Mouse (Mus musculus) layer of hippocampus, adult 9-10 months (tissue): ENCODE results near the gene Zfp341.

Experiments used
- DNase-seq: peaks from one replicate; pipeline ENCODE4 v3.0.0; 2022; ENCODE audit warnings: low spot score

Zfp341 gene

GRCm38 (mm10) chr2:154586405-154586804, 26.7 kb upstream of the Zfp341 start:
- no peak for DNase-seq

- no peak for DNase-seq
These were observed 24.0 kb upstream of the Zfp341 start for GRCm38 (mm10) chr2:154589051-154589450.

GRCm38 (mm10) chr2:154591239-154591638, 21.9 kb upstream of the Zfp341 start:
- DNase-seq, result no peak

- no peak for DNase-seq
These were observed 20.1 kb upstream of the Zfp341 start for GRCm38 (mm10) chr2:154593025-154593424.

- DNase-seq, result no peak
These were observed 17.3 kb upstream of the Zfp341 start for GRCm38 (mm10) chr2:154595775-154596174.

GRCm38 (mm10) chr2:154597399-154597798, 15.7 kb upstream of the Zfp341 start:
- DNase-seq, result no peak

GRCm38 (mm10) chr2:154600586-154600985, 12.5 kb upstream of the Zfp341 start:
- no peak for DNase-seq

GRCm38 (mm10) chr2:154601324-154601723, 11.8 kb upstream of the Zfp341 start:
- DNase-seq, result no peak

GRCm38 (mm10) chr2:154603007-154603637, 10.0 kb upstream of the Zfp341 start:
- DNase-seq, result no peak

- DNase-seq, result peak; percentile 100
These were observed 9.4 kb upstream of the Zfp341 start, which contains the start of gene Pxmp4 for GRCm38 (mm10) chr2:154603638-154604153. Pxmp4 (minus strand) TSS chr2:154603708.

- no peak for DNase-seq
These were observed 8.9 kb upstream of the Zfp341 start for GRCm38 (mm10) chr2:154604156-154604555.

GRCm38 (mm10) chr2:154606965-154607364, 6.1 kb upstream of the Zfp341 start:
- DNase-seq, result no peak

- DNase-seq, result no peak
These were observed 3.9 kb upstream of the Zfp341 start for GRCm38 (mm10) chr2:154609050-154609767.

- no peak for DNase-seq
These were observed 1.9 kb downstream of the Zfp341 start for GRCm38 (mm10) chr2:154614841-154615576.

- DNase-seq, result no peak
These were observed 2.6 kb downstream of the Zfp341 start for GRCm38 (mm10) chr2:154615674-154616073.

GRCm38 (mm10) chr2:154617061-154617460, 4.0 kb downstream of the Zfp341 start:
- no peak for DNase-seq

GRCm38 (mm10) chr2:154621684-154622083, 8.6 kb downstream of the Zfp341 start:
- no peak for DNase-seq

- no peak for DNase-seq
These were observed 11.0 kb downstream of the Zfp341 start for GRCm38 (mm10) chr2:154624137-154624536.

- DNase-seq, result no peak
These were observed 17.4 kb downstream of the Zfp341 start for GRCm38 (mm10) chr2:154630531-154630930.

GRCm38 (mm10) chr2:154632203-154632780, 19.2 kb downstream of the Zfp341 start:
- DNase-seq, result no peak

- no peak for DNase-seq
These were observed 20.1 kb downstream of the Zfp341 start for GRCm38 (mm10) chr2:154633039-154633742.
